Mouse (Mus musculus): ENCODE results near the gene Chd3. TPM values are rescaled to one million over a fixed set of nuclear protein-coding genes. Genes with fewer than 3 reads are reported as not detected.

Gene Chd3
- total and polyA plus RNA-seq, 3 experiments, result 71.0 to 183 (median 120) TPM

- Histone ChIP-seq H3K27me3 (ENCODE audit: insufficient read depth, low read length) (no peaks in the 10 kb centered on the region), H3K4me1 (ENCODE audit: insufficient read depth, low read depth, low read length) (peaks cover 7% of the 10 kb centered on the region), H3K4me3 (ENCODE audit: low read depth, low read length) (no peak overlapping the region), H3K9me3 (replicated peaks) (no peaks in the 10 kb centered on the region), H3K36me3 (replicated peaks) (peaks cover 42% of the 10 kb centered on the region)
- no peak for TF ChIP-seq GATA2 (IDR thresholded peaks at IDR 0.05; ENCODE audit: borderline replicate concordance, low read depth, low read length)
- no peak for TF ChIP-seq GATA1 (IDR thresholded peaks at IDR 0.05; ENCODE audit: borderline replicate concordance, low read length)
- no peak for TF ChIP-seq CTCF (IDR thresholded peaks at IDR 0.05; ENCODE audit: low read depth, low read length)
- no peak for TF ChIP-seq TAL1 (conservative IDR thresholded peaks at IDR 0.05; ENCODE audit: low read depth, low read length)
- TF ChIP-seq POLR2AphosphoS5 (IDR thresholded peaks at IDR 0.05; ENCODE audit: insufficient replicate concordance, low read depth, low read length), result no peak
- DNase-seq (ENCODE audit: low spot score) (no peak), ATAC-seq (ENCODE audit: extremely low read depth, insufficient number of reproducible peaks, low FRiP score, poor library complexity, severe bottlenecking) (no peak)
These were observed 10.4 kb upstream of the Chd3 start for GRCm38 (mm10) chr11:69379600-69379999.

- H3K4me3 ChIP-seq (ENCODE audit: low read depth, low read length), result no peak overlapping the region
- TF ChIP-seq GATA1 (IDR thresholded peaks at IDR 0.05; ENCODE audit: borderline replicate concordance, low read length), result no peak
- TF ChIP-seq CTCF (IDR thresholded peaks at IDR 0.05; ENCODE audit: low read depth, low read length), result no peak
- TF ChIP-seq TAL1 (conservative IDR thresholded peaks at IDR 0.05; ENCODE audit: low read depth, low read length), result no peak
- no peak for TF ChIP-seq GATA2 (IDR thresholded peaks at IDR 0.05; ENCODE audit: borderline replicate concordance, low read depth, low read length)
- no peak for TF ChIP-seq POLR2AphosphoS5 (IDR thresholded peaks at IDR 0.05; ENCODE audit: insufficient replicate concordance, low read depth, low read length)
- no peak for ATAC-seq (ENCODE audit: extremely low read depth, insufficient number of reproducible peaks, low FRiP score, poor library complexity, severe bottlenecking)
- H3K27me3 ChIP-seq (ENCODE audit: insufficient read depth, low read length), result no peaks in the 10 kb centered on the region
- DNase-seq (ENCODE audit: low spot score), result no peak
- H3K36me3 ChIP-seq (replicated peaks), result peaks cover 35% of the 10 kb centered on the region
- peaks cover 23% of the 10 kb centered on the region for H3K4me1 ChIP-seq (ENCODE audit: insufficient read depth, low read depth, low read length)
- H3K9me3 ChIP-seq (replicated peaks), result no peaks in the 10 kb centered on the region
These were observed 8.6 kb upstream of the Chd3 start for GRCm38 (mm10) chr11:69377766-69378165.

- no peaks in the 10 kb centered on the region for H3K9me3 ChIP-seq (replicated peaks)
- DNase-seq (ENCODE audit: low spot score) (no peak), ATAC-seq (ENCODE audit: extremely low read depth, insufficient number of reproducible peaks, low FRiP score, poor library complexity, severe bottlenecking) (no peak)
- H3K27me3 ChIP-seq (ENCODE audit: insufficient read depth, low read length), result no peaks in the 10 kb centered on the region
- peaks cover 44% of the 10 kb centered on the region for H3K4me1 ChIP-seq (ENCODE audit: insufficient read depth, low read depth, low read length)
- no peak overlapping the region for H3K4me3 ChIP-seq (ENCODE audit: low read depth, low read length)
- TF ChIP-seq CTCF (IDR thresholded peaks at IDR 0.05; ENCODE audit: low read depth, low read length), result no peak
- TF ChIP-seq POLR2AphosphoS5 (IDR thresholded peaks at IDR 0.05; ENCODE audit: insufficient replicate concordance, low read depth, low read length), result no peak
- TF ChIP-seq GATA2 (IDR thresholded peaks at IDR 0.05; ENCODE audit: borderline replicate concordance, low read depth, low read length), result no peak
- peaks cover 39% of the 10 kb centered on the region for H3K36me3 ChIP-seq (replicated peaks)
These were observed 6.4 kb upstream of the Chd3 start for GRCm38 (mm10) chr11:69375646-69376045.

GRCm38 (mm10) chr11:69373223-69373965 is 4.2 kb upstream of the Chd3 start:
- TF ChIP-seq POLR2AphosphoS5 (IDR thresholded peaks at IDR 0.05; ENCODE audit: insufficient replicate concordance, low read depth, low read length), result no peak
- TF ChIP-seq CTCF (IDR thresholded peaks at IDR 0.05; ENCODE audit: low read depth, low read length), result no peak
- TF ChIP-seq GATA2 (IDR thresholded peaks at IDR 0.05; ENCODE audit: borderline replicate concordance, low read depth, low read length), result no peak
- peak; percentile 36; the same call in 1 of the 2 replicates for TF ChIP-seq TAL1 (conservative IDR thresholded peaks at IDR 0.05; ENCODE audit: low read depth, low read length)
- H3K4me1 ChIP-seq (ENCODE audit: insufficient read depth, low read depth, low read length), result peaks cover 48% of the 10 kb centered on the region
- H3K9me3 ChIP-seq (replicated peaks), result no peaks in the 10 kb centered on the region
- H3K36me3 ChIP-seq (replicated peaks), result peaks cover 30% of the 10 kb centered on the region
- peak; percentile 40 for DNase-seq (ENCODE audit: low spot score)
- peak; percentile 47 for ATAC-seq (ENCODE audit: extremely low read depth, insufficient number of reproducible peaks, low FRiP score, poor library complexity, severe bottlenecking)
- no peaks in the 10 kb centered on the region for H3K27me3 ChIP-seq (ENCODE audit: insufficient read depth, low read length)
- peak overlapping the region; percentile 69 for H3K4me3 ChIP-seq (ENCODE audit: low read depth, low read length)

GRCm38 (mm10) chr11:69372780-69373170 is 3.6 kb upstream of the Chd3 start:
- Histone ChIP-seq H3K27me3 (ENCODE audit: insufficient read depth, low read length) (no peaks in the 10 kb centered on the region), H3K4me1 (ENCODE audit: insufficient read depth, low read depth, low read length) (peaks cover 53% of the 10 kb centered on the region), H3K4me3 (ENCODE audit: low read depth, low read length) (peak overlapping the region; percentile 69), H3K36me3 (replicated peaks) (peaks cover 26% of the 10 kb centered on the region), H3K9me3 (replicated peaks) (no peaks in the 10 kb centered on the region)
- DNase-seq (ENCODE audit: low spot score), result no peak
- ATAC-seq (ENCODE audit: extremely low read depth, insufficient number of reproducible peaks, low FRiP score, poor library complexity, severe bottlenecking), result no peak
- no peak for TF ChIP-seq GATA1 (IDR thresholded peaks at IDR 0.05; ENCODE audit: borderline replicate concordance, low read length)
- TF ChIP-seq CTCF (IDR thresholded peaks at IDR 0.05; ENCODE audit: low read depth, low read length), result peak; percentile 39; the same call in 1 of the 2 replicates

GRCm38 (mm10) chr11:69372056-69372779 is 3.0 kb upstream of the Chd3 start:
- H3K9me3 ChIP-seq (replicated peaks), result no peaks in the 10 kb centered on the region
- peaks cover 21% of the 10 kb centered on the region for H3K36me3 ChIP-seq (replicated peaks)
- H3K4me3 ChIP-seq (ENCODE audit: low read depth, low read length), result peak overlapping the region; percentile 66; the same call in 1 of the 2 replicates
- no peaks in the 10 kb centered on the region for H3K27me3 ChIP-seq (ENCODE audit: insufficient read depth, low read length)
- H3K4me1 ChIP-seq (ENCODE audit: insufficient read depth, low read depth, low read length), result peaks cover 57% of the 10 kb centered on the region
- no peak for TF ChIP-seq GATA2 (IDR thresholded peaks at IDR 0.05; ENCODE audit: borderline replicate concordance, low read depth, low read length)
- TF ChIP-seq GATA1 (IDR thresholded peaks at IDR 0.05; ENCODE audit: borderline replicate concordance, low read length), result no peak
- TF ChIP-seq TAL1 (conservative IDR thresholded peaks at IDR 0.05; ENCODE audit: low read depth, low read length), result no peak
- no peak for TF ChIP-seq POLR2AphosphoS5 (IDR thresholded peaks at IDR 0.05; ENCODE audit: insufficient replicate concordance, low read depth, low read length)
- TF ChIP-seq CTCF (IDR thresholded peaks at IDR 0.05; ENCODE audit: low read depth, low read length), result no peak
- no peak for DNase-seq (ENCODE audit: low spot score)
- no peak for ATAC-seq (ENCODE audit: extremely low read depth, insufficient number of reproducible peaks, low FRiP score, poor library complexity, severe bottlenecking)
